In genomic region chr8:125531640-125532039, GRCm38 (mm10) we compare ENCODE assay signal across 8 mouse cellular contexts. TPM values are rescaled to one million over a fixed set of nuclear protein-coding genes. Genes with fewer than 3 reads are reported as not detected.
DNase-seq lines count a peak whose midpoint lies in the region; ATAC-seq and TF ChIP-seq lines count a peak whose summit lies in the region.

No protein-coding gene starts in this region.

- H3K27me3 ChIP-seq in heart, embryonic 10.5 days (ENCODE audit: insufficient read depth, poor library complexity, severe bottlenecking), result no peaks in the 10 kb centered on the region
- H3K27me3 ChIP-seq in neural tube, embryonic 11.5 days (ENCODE audit: control insufficient read depth, insufficient read depth, low read length), result no peaks in the 10 kb centered on the region
- H3K27me3 ChIP-seq in limb, embryonic 14.5 days (ENCODE audit: control insufficient read depth, insufficient read depth, low read length), result no peaks in the 10 kb centered on the region

- no peak for DNase-seq in heart, embryonic 10.5 days (ENCODE audit: low spot score)
- no peak for DNase-seq in heart, postnatal 36 days
- no peak for DNase-seq in neural tube, embryonic 11.5 days (ENCODE audit: low spot score)
- DNase-seq in neural tube, embryonic 10.5 days (ENCODE audit: extremely low spot score, low spot score), result no peak
- DNase-seq in limb, embryonic 14.5 days (ENCODE audit: low spot score), result no peak
- DNase-seq in thymus, postnatal 36 days, result peak; percentile 12 to 13
- no peak for DNase-seq in lung, adult 18-20 months
- DNase-seq in adrenal gland, postnatal 4 days (ENCODE audit: low spot score in 2 of 2), result no peak

- H3K36me3 ChIP-seq in heart, embryonic 10.5 days, result peaks cover 6% of the 10 kb centered on the region
- H3K36me3 ChIP-seq in neural tube, embryonic 11.5 days (ENCODE audit: control insufficient read depth, insufficient read depth, low read length), result no peaks in the 10 kb centered on the region
- H3K36me3 ChIP-seq in limb, embryonic 14.5 days (ENCODE audit: control insufficient read depth, insufficient read depth, low read length), result no peaks in the 10 kb centered on the region

- no peaks in the 10 kb centered on the region for H3K9me3 ChIP-seq in heart, embryonic 10.5 days
- no peaks in the 10 kb centered on the region for H3K9me3 ChIP-seq in neural tube, embryonic 11.5 days (ENCODE audit: control insufficient read depth, low read length)
- no peaks in the 10 kb centered on the region for H3K9me3 ChIP-seq in limb, embryonic 14.5 days (ENCODE audit: control insufficient read depth, low read length)

- TF ChIP-seq POLR2A in limb, embryonic 14.5 days (IDR thresholded peaks at IDR 0.05; ENCODE audit: borderline replicate concordance, extremely low read depth, insufficient read depth, insufficient read length), result no peak

- no peak overlapping the region for H3K4me3 ChIP-seq in heart, embryonic 10.5 days
- H3K4me3 ChIP-seq in neural tube, embryonic 11.5 days (ENCODE audit: low read depth, low read length), result no peak overlapping the region
- H3K4me3 ChIP-seq in limb, embryonic 14.5 days (replicated peaks; ENCODE audit: low read length), result no peak overlapping the region

- no peak overlapping the region for H3K9ac ChIP-seq in neural tube, embryonic 11.5 days (ENCODE audit: low read length)
- no peak overlapping the region for H3K9ac ChIP-seq in limb, embryonic 14.5 days (ENCODE audit: low read depth, low read length, severe bottlenecking)

- intact Hi-C loops in heart, postnatal 36 days (cut with DNase I), result loop anchor here (2.0 kb wide), 1 partner anchor 37 kb away; the partner anchor contains the start of gene Sipa1l2

- ATAC-seq in neural tube, embryonic 11.5 days (ENCODE audit: insufficient read depth, low FRiP score, low TSS enrichment), result no peak
- no peak for ATAC-seq in limb, embryonic 14.5 days (ENCODE audit: low FRiP score, low read depth)

- H3K4me1 ChIP-seq in heart, embryonic 10.5 days, result peaks cover 98% of the 10 kb centered on the region
- peaks cover 39% of the 10 kb centered on the region for H3K4me1 ChIP-seq in neural tube, embryonic 11.5 days (ENCODE audit: control insufficient read depth, insufficient read depth, low read length)
- peaks cover 42% of the 10 kb centered on the region for H3K4me1 ChIP-seq in limb, embryonic 14.5 days (ENCODE audit: control insufficient read depth, insufficient read depth, low read length)

- no peak overlapping the region for H3K4me2 ChIP-seq in neural tube, embryonic 11.5 days (ENCODE audit: low read depth)
- no peak overlapping the region for H3K4me2 ChIP-seq in limb, embryonic 14.5 days (replicated peaks; ENCODE audit: low read depth, low read length, severe bottlenecking)

- H3K27ac ChIP-seq in heart, embryonic 10.5 days, result peak overlapping the region; percentile 63; the same call in 1 of the 2 replicates
- 0 out of 2 replicates have a peak overlapping the region, but pooled peaks have one; percentile 17 for H3K27ac ChIP-seq in neural tube, embryonic 11.5 days (ENCODE audit: low read depth, low read length)
- H3K27ac ChIP-seq in limb, embryonic 14.5 days (replicated peaks; ENCODE audit: low read depth, low read length), result 0 out of 2 replicates have a peak overlapping the region, but pooled peaks have one; percentile 26

- WGBS in heart, embryonic 10.5 days, result 48% methylated on average over 1 of the region's 1 CpGs
- 58% methylated on average over 1 of the region's 1 CpGs for WGBS in neural tube, embryonic 11.5 days
- 24% methylated on average over 1 of the region's 1 CpGs for WGBS in limb, embryonic 14.5 days

RNA-seq across cellular contexts. Expression of gene Sipa1l2, which starts 38.0 kb away (rescaled TPM):
- polyA plus RNA-seq in heart, embryonic 10.5 days (2016; fragmentation: Nextera tagmentation; extraction: Ambion mirVana), result 24.9 and 32.6 TPM in 2 replicates
- total RNA-seq in heart, postnatal 36 days (2021), result 10 to 100 TPM; 36.4 to 40.7 TPM
- 11.6 TPM in 2 replicates for polyA plus RNA-seq in neural tube, embryonic 11.5 days (2014; fragmentation: Nextera tagmentation; extraction: Ambion mirVana)
- 21.6 and 24.8 TPM in 2 replicates for polyA plus RNA-seq in limb, embryonic 14.5 days (2012; rRNA removed)
- polyA plus RNA-seq in limb, embryonic 14.5 days (2014; fragmentation: Nextera tagmentation; extraction: Ambion mirVana), result 11.6 and 12.4 TPM in 2 replicates
- 10 to 100 TPM; 47.6 to 52.7 TPM for total RNA-seq in adrenal gland, postnatal 4 days (2021)

Comparison
In these comparisons a context has a peak if more than half of its experiments do, and no peak if none do; other contexts are left out.
1. DNase-seq: peak in thymus, postnatal 36 days (2 of 2); none in heart, embryonic 10.5 days (single experiment), heart, postnatal 36 days (0 of 2), neural tube, embryonic 11.5 days (single experiment), neural tube, embryonic 10.5 days (single experiment), limb, embryonic 14.5 days (single experiment), lung, adult 18-20 months (0 of 2) and adrenal gland, postnatal 4 days (0 of 2).
2. Peak in every context shown above with its lines, with median percentiles within 50 percentile points of each other: H3K27ac ChIP-seq.